Mouse (Mus musculus) forebrain, embryonic 14.5 days (tissue): ENCODE data around the gene Arid4a. TPM values are rescaled to one million over a fixed set of nuclear protein-coding genes. Genes with fewer than 3 reads are reported as not detected.

Experiments used
- ATAC-seq: fragments of 200-750 bp; cut with Nextera tagmentation; 2 replicates; pipeline ENCODE4 v1.8.0; 2017; ENCODE audit warnings: mild to moderate bottlenecking, moderate library complexity
- DNase-seq: peaks from one replicate; pipeline ENCODE4 v3.0.0-alpha.2; 2015; ENCODE audit warnings: low spot score
- H3K27ac ChIP-seq: fragments of 300-500 bp; sonication (generic); 2 replicates; pipeline ENCODE4 v1.5.1; 2014; ENCODE audit warnings: low read depth, mild to moderate bottlenecking, control low read depth, low read length, moderate library complexity
- H3K27me3 ChIP-seq: fragments of 300-500 bp; sonication (generic); replicated peaks from 2 replicates; pipeline ENCODE4 v1.6.1; 2014; ENCODE audit warnings: low read length, control low read depth, mixed read lengths; ENCODE audit not compliant: control insufficient read depth, insufficient read depth
- H3K36me3 ChIP-seq: fragments of 300-500 bp; sonication (generic); 2 replicates; pipeline ENCODE4 v1.6.1; 2014; ENCODE audit warnings: low read length, control low read depth; ENCODE audit not compliant: control insufficient read depth, insufficient read depth
- H3K4me1 ChIP-seq: fragments of 300-500 bp; sonication (generic); 2 replicates; pipeline ENCODE4 v1.6.1; 2014; ENCODE audit warnings: antibody characterized with exemption, low read length, control low read depth; ENCODE audit not compliant: control insufficient read depth, insufficient read depth
- H3K4me2 ChIP-seq: fragments of 300-500 bp; sonication (generic); 2 replicates; pipeline ENCODE4 v1.6.1; 2014; ENCODE audit warnings: mild to moderate bottlenecking, control low read depth, low read length
- H3K4me3 ChIP-seq: fragments of 300-500 bp; sonication (generic); 2 replicates; pipeline ENCODE4 v1.5.1; 2014; ENCODE audit warnings: low read depth, low read length, control low read depth
- H3K9ac ChIP-seq: fragments of 300-500 bp; sonication (generic); 2 replicates; pipeline ENCODE4 v1.6.1; 2014; ENCODE audit warnings: mild to moderate bottlenecking, low read length, control low read depth, moderate library complexity
- H3K9me3 ChIP-seq: fragments of 300-500 bp; sonication (generic); replicated peaks from 2 replicates; pipeline ENCODE4 v1.6.1; 2016; ENCODE audit warnings: low read length, control low read depth, mixed read lengths; ENCODE audit not compliant: control insufficient read depth
- WGBS: fragments of 180-500 bp; shearing (Covaris S2); extraction: QIAGEN DNeasy Blood & Tissue Kit; methylation state at CpG from one replicate; pipeline ENCODE4 v1.1.7; 2014; 5-methylcytosine and 5-hydroxymethylcytosine counted together
- polyA plus RNA-seq: library from polyadenylated mRNA; unstranded; fragments of >200 nt; fragmentation: Nextera tagmentation; extraction: Ambion mirVana; gene quantifications from 2 replicates; pipeline ENCODE4 v1.2.1, GENCODE M21; 2014

The Arid4a gene
- 34.1 and 48.5 TPM in 2 replicates for polyA plus RNA-seq

DNA sequence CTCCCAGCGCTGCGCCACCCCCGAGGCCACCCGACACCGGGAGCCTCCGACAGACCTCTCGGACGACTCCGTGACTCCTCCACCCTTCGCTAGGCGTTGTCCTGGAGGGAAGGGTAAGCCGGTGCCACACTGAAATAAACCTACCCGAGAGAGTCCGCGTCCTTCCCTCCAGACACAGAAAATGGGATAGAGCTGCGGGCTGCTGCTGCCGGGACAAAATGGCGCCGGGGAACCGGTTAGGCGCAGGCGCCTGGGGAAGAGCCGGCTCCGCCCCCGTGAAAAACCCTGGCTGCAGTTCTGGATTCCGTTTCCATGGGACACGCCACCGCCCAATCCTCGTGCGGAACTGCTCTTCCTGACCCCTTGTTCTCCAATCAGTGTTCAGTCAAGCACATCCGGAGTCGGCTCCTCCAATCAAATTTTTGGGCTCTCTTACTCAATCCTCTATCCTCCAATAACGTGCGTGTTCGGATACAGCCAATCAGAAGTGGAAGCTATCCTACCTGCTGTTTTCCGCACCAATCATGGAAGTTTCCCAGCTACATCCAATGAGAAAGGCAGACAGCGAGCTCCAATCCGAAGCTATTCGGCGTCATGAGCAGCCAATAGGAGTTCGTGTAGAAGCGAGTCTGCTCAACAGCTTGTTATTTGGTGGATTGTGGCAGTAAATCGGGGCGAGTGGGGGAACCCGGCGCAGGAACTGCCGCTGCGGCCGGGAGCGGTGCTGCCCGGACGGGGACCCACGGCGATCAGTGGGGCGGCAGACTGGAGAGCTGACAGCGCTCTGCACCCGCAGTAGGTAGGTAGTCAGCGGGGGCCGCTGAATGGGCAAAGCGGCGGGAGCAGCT is at the start of gene Arid4a:
TSS of gene Arid4a (plus strand) at position 628 of the 848 bp plus-strand sequence.
- peak within 1 kb of the TSS; percentile 90 for H3K4me3 ChIP-seq
- no peaks in the 10 kb centered on the region for H3K27me3 ChIP-seq
- DNase-seq = peak; percentile 100
- peaks cover 27% of the 10 kb centered on the region for H3K36me3 ChIP-seq
- peaks cover 19% of the 10 kb centered on the region for H3K4me1 ChIP-seq
- peak within 1 kb of the TSS; percentile 82 for H3K9ac ChIP-seq
- H3K27ac ChIP-seq = peak within 1 kb of the TSS; percentile 97
- H3K9me3 ChIP-seq = no peaks in the 10 kb centered on the region
- ATAC-seq = peak; percentile 99
- H3K4me2 ChIP-seq = peak within 1 kb of the TSS; percentile 78
- under 1% methylated on average over 61 of the region's 61 CpGs for WGBS

DNA sequence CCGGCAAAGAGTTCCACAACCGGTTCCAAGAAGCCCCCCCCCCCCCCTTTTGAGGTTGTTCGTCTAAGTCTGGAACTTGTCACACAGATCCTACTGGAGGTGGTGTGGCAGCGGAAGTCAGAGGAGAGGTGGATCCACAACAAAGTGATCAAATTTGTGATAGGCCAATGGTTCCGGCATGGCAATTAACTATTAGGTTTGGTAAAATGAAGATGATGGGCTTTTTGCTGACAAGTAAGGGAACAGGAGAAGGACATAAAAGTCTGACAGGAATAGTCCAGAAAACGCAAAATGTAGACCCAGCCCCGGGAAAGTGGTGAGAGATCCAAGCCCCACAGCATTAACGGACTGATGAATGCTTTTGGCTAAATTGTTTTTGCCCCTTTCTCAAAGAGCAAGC is 48.2 kb upstream of the Arid4a start:
- Histone ChIP-seq H3K36me3 (peaks cover 20% of the 10 kb centered on the region), H3K4me2 (peak overlapping the region; percentile 49), H3K9me3 (no peaks in the 10 kb centered on the region), H3K27me3 (no peaks in the 10 kb centered on the region), H3K4me3 (peak overlapping the region; percentile 53), H3K4me1 (no peaks in the 10 kb centered on the region), H3K9ac (peak overlapping the region; percentile 71), H3K27ac (peak overlapping the region; percentile 90)
- DNase-seq (no peak), ATAC-seq (no peak)
- WGBS = 44% methylated on average over 8 of the region's 8 CpGs

DNA sequence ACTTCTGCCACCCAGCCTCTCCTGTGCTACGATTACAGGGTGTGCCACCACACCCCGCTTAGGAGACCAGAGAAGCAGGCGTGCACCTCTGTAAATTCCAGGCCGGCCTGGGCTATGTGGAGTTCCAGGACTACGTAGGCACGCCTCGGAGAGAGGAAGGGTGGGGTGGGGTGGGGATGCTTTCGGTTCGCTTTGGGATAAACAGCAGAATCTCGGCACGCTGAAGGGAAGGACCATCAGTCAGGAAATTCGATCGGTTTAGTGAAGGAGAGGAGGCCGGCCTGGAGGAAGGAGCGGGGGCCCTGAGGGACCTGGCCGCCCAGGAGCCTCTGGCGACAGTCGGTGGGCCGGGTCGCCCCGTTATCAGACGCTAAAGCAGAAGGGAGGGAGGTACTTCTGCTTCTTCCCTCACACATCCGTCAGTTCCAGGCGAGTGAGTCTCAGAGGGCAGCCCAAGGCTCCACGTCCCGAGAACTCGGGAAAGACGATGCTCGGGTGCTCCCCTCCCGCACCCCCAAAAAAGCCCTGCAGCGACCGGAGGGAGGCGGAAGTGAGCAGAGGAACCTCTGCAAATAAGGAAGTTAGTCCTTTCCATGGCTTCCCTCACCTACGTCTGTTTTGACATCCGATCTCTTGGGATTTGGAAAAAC is 47.5 kb upstream of the Arid4a start:
- Histone ChIP-seq H3K36me3 (peaks cover 15% of the 10 kb centered on the region), H3K4me3 (peak overlapping the region; percentile 53), H3K9me3 (no peaks in the 10 kb centered on the region), H3K4me1 (no peaks in the 10 kb centered on the region), H3K27me3 (no peaks in the 10 kb centered on the region), H3K4me2 (peak overlapping the region; percentile 49), H3K27ac (peak overlapping the region; percentile 90), H3K9ac (peak overlapping the region; percentile 71)
- DNase-seq (peak; percentile 87), ATAC-seq (peak; percentile 84)
- under 1% methylated on average over 35 of the region's 35 CpGs for WGBS

DNA sequence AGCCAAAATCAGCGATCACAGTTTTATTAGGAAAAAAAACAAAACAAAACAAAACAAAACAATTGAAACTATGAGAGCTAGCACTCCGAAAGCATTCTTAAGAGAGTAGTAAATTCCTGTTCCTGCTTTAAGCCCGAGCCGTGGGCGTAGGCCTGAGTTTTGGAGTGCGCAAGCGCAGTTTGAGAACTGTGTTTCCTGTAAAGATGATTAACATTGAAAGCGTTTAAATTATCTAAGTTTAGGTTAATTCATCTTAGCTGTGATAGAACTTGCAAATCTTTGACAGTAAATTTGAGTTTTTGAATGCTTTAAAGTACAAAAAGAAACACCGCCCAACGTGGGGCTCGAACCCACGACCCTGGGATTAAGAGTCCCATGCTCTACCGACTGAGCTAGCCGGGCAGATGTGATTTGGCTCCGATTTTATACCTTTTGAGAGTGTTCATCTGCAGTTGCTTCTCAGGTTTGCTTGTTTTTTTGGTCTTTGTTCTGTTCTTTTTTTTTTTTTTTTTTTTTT is 46.9 kb upstream of the Arid4a start:
- Histone ChIP-seq H3K4me3 (peak overlapping the region; percentile 53), H3K4me1 (no peaks in the 10 kb centered on the region), H3K36me3 (peaks cover 9% of the 10 kb centered on the region; the same call in 1 of the 2 replicates), H3K27ac (peak overlapping the region; percentile 90), H3K9me3 (no peaks in the 10 kb centered on the region), H3K27me3 (no peaks in the 10 kb centered on the region), H3K4me2 (peak overlapping the region; percentile 49), H3K9ac (peak overlapping the region; percentile 71)
- ATAC-seq (peak; percentile 74), DNase-seq (peak; percentile 94)
- WGBS = under 1% methylated on average over 15 of the region's 15 CpGs

DNA sequence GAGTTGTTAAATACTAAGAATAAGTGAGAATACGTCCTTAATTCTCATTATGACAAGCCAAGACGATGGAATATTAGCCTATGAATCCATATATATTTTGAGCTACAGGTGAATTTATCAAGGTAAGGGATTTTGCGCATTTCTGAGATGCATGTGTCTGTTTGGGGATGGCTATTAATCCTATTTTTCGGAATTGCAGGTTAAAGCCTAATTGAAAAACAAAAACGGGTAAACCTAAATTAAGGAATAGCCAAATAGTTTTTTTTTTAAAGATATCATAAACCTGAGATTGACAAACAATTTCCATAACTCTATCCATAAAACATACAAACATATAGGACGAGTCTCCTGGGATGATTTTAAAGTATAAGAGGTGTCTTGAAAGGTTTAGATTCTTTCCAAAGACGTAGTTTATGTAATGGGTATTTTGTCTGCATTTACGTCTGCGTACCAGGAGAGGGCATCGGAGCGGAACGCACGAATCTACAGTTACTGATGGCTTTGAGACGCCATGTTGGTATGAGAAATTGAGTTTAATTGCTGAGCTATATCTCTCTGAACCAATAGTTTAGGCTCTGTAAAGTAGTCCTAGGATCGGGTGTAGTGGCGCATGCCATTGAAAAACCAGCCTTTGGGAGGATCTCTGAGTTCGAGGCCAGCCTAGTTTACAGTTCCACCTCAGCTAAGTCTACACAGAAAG is 46.2 kb upstream of the Arid4a start:
- Histone ChIP-seq H3K27me3 (no peaks in the 10 kb centered on the region), H3K4me3 (peak overlapping the region; percentile 53), H3K4me1 (no peaks in the 10 kb centered on the region), H3K27ac (peak overlapping the region; percentile 6; the same call in 1 of the 2 replicates), H3K4me2 (peak overlapping the region; percentile 36), H3K9ac (no peak overlapping the region), H3K9me3 (no peaks in the 10 kb centered on the region), H3K36me3 (0 out of 2 replicates have a peak, but pooled peaks cover 3% of the 10 kb centered on the region)
- WGBS = 4% methylated on average over 17 of the region's 17 CpGs
- DNase-seq (peak; percentile 89), ATAC-seq (peak; percentile 4; the same call in 1 of the 2 replicates)

DNA sequence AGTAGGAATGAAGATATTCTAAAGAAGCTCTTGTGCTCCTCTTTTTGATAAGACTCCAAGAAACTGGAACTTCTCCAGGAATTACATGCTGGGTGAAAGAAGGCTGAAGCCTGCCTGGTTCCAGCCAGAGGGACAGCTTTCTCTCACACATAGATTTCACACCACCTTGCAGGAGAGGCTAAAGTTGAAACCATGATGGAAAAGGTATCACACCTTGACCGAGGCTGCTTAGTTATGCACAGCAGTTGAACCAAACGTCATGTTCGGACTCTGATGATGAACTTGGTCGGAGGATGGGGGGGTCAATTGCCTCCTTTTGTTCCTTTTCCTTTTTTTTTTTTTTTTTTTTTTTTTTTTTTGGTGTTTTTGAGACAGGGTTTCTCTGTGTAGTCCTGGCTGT is 42.0 kb upstream of the Arid4a start:
- H3K27me3 ChIP-seq = no peaks in the 10 kb centered on the region
- peak overlapping the region; percentile 93; the same call in 1 of the 2 replicates for H3K4me3 ChIP-seq
- 88% methylated on average over 4 of the region's 4 CpGs for whole genome bisulfite sequencing
- no peak overlapping the region for H3K9ac ChIP-seq
- ATAC-seq = no peak
- H3K4me1 ChIP-seq = peaks cover 8% of the 10 kb centered on the region
- peaks cover 5% of the 10 kb centered on the region; the same call in 1 of the 2 replicates for H3K36me3 ChIP-seq
- peak overlapping the region; percentile 43; the same call in 1 of the 2 replicates for H3K4me2 ChIP-seq
- H3K27ac ChIP-seq = no peak overlapping the region
- no peak for DNase-seq
- no peaks in the 10 kb centered on the region for H3K9me3 ChIP-seq

DNA sequence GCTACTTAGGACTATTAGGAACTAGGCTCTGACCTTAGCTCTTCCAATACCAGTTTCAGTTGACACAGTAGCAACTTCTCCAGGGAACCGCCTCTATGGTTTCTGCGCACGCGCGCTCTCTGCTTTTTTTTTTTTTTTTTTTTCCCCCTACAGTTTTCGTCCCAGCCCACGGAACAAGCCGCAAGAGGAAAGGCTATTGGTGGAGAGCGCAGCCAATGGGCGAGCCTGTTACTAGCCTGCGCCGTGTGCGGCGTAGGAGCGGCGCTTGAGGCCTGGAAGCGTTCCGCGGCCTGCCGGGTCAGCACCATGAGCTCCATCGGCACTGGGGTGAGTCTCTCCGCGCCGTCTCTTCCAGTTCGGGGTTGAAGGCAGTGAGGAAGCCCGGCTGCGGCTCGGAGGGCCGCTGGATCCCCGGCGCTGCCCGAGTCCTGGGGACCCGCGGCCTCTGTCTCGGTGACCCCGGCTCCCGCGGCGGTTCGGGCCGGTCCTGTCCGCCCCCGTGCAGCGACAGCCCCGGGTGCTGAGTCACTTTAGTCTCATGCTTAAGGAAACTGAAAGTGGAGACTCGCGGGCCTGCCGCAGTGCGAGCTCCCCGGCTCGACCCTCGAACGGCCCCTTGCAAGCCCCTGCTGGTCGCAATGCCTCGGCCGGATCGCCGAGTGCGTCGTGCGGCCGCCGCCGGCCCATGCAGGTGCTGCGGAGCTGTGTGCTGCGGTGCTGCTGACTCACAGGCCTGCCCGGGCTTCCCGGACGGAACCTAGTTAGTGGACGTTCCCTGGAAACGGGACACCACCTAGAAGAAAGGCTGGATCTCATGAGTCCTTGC is 41.1 kb upstream of the Arid4a start, which contains the start of gene Psma3:
TSS of gene Psma3 (plus strand) at position 181 of the 826 bp plus-strand sequence.
- under 1% methylated on average over 71 of the region's 71 CpGs for WGBS
- Histone ChIP-seq H3K36me3 (peaks cover 11% of the 10 kb centered on the region; the same call in 1 of the 2 replicates), H3K9me3 (no peaks in the 10 kb centered on the region), H3K4me1 (peaks cover 8% of the 10 kb centered on the region), H3K4me3 (peak within 1 kb of the TSS; percentile 93), H3K9ac (peak within 1 kb of the TSS; percentile 98), H3K4me2 (peak within 1 kb of the TSS; percentile 72), H3K27ac (peak within 1 kb of the TSS; percentile 93), H3K27me3 (no peaks in the 10 kb centered on the region)
- ATAC-seq (peak; percentile 99), DNase-seq (peak; percentile 98)
